Mouse (Mus musculus) stomach, postnatal 0 days (tissue): Measurements from ENCODE around the gene Ufm1. TPM values are rescaled to one million over a fixed set of nuclear protein-coding genes. Genes with fewer than 3 reads are reported as not detected.
A peak's percentile ranks its signal among the peaks of the same experiment; 100 is the strongest.

Experiments used
- ATAC-seq: fragments of 200-750 bp; cut with Nextera tagmentation; 2 replicates; pipeline ENCODE4 v1.8.0; 2017; ENCODE audit not compliant: low FRiP score, low TSS enrichment
- DNase-seq: peaks from one replicate; pipeline ENCODE4 v3.0.0-alpha.2; 2016; ENCODE audit warnings: low spot score
- H3K27ac ChIP-seq: fragments of 300-500 bp; sonication (generic); replicated peaks from 2 replicates; pipeline ENCODE4 v1.5.1; 2014; ENCODE audit warnings: mild to moderate bottlenecking, control low read depth
- H3K27me3 ChIP-seq: fragments of 300-500 bp; sonication (generic); 2 replicates; pipeline ENCODE4 v1.6.1; 2014; ENCODE audit warnings: low read length; ENCODE audit not compliant: control insufficient read depth, insufficient read depth
- H3K36me3 ChIP-seq: fragments of 300-500 bp; sonication (generic); 2 replicates; pipeline ENCODE4 v1.6.1; 2014; ENCODE audit warnings: low read length, mixed read lengths; ENCODE audit not compliant: control insufficient read depth, insufficient read depth
- H3K4me1 ChIP-seq: fragments of 300-500 bp; sonication (generic); replicated peaks from 2 replicates; pipeline ENCODE4 v1.6.1; 2014; ENCODE audit warnings: antibody characterized with exemption; ENCODE audit not compliant: control insufficient read depth, insufficient read depth
- H3K4me2 ChIP-seq: fragments of 300-500 bp; sonication (generic); replicated peaks from 2 replicates; pipeline ENCODE4 v1.6.1; 2014; ENCODE audit warnings: low read depth, mild to moderate bottlenecking, control low read depth, moderate library complexity
- H3K4me3 ChIP-seq: fragments of 300-500 bp; sonication (generic); 2 replicates; pipeline ENCODE4 v1.5.1; 2014; ENCODE audit warnings: low read depth, low read length, control low read depth
- H3K9ac ChIP-seq: fragments of 300-500 bp; sonication (generic); 2 replicates; pipeline ENCODE4 v1.6.1; 2014; ENCODE audit warnings: mild to moderate bottlenecking, low read length, control low read depth, mixed read lengths
- H3K9me3 ChIP-seq: fragments of 300-500 bp; sonication (generic); 2 replicates; pipeline ENCODE4 v1.6.1; 2016; ENCODE audit warnings: low read length; ENCODE audit not compliant: control insufficient read depth
- CTCF ChIP-seq: IDR thresholded peaks from 2 replicates; pipeline ENCODE4 v1.5.1; 2016; ENCODE audit warnings: antibody characterized with exemption, low read depth, mild to moderate bottlenecking, moderate library complexity
- EP300 ChIP-seq: optimal IDR thresholded peaks from 2 replicates; pipeline ENCODE3; 2016; ENCODE audit warnings: antibody characterized with exemption
- WGBS: fragments of 180-500 bp; shearing (Covaris S2); extraction: QIAGEN DNeasy Blood & Tissue Kit; methylation state at CpG from one replicate; pipeline ENCODE4 v1.1.7; 2014; 5-methylcytosine and 5-hydroxymethylcytosine counted together
- polyA plus RNA-seq: library from polyadenylated mRNA; unstranded; fragments of >200 nt; fragmentation: Nextera tagmentation; extraction: Ambion mirVana; gene quantifications from 2 replicates; pipeline ENCODE4 v1.2.1, GENCODE M21; 2015

The Ufm1 gene
- 150 and 163 TPM in 2 replicates for polyA plus RNA-seq

- H3K27me3 ChIP-seq, result no peaks in the 10 kb centered on the region
- peak within 1 kb of the TSS; percentile 94 for H3K9ac ChIP-seq
- peak; percentile 93 for DNase-seq
- peak; percentile 99 for ATAC-seq
- TF ChIP-seq EP300 (peak; percentile 98), CTCF (peak; percentile 23; the same call in 1 of the 2 replicates)
- peak within 1 kb of the TSS; percentile 77 for H3K27ac ChIP-seq
- peaks cover 9% of the 10 kb centered on the region for H3K36me3 ChIP-seq
- H3K4me1 ChIP-seq, result 0 out of 2 replicates have a peak, but pooled peaks cover 3% of the 10 kb centered on the region
- H3K4me3 ChIP-seq, result peak within 1 kb of the TSS; percentile 98
- peak within 1 kb of the TSS; percentile 63 for H3K4me2 ChIP-seq
- H3K9me3 ChIP-seq, result no peaks in the 10 kb centered on the region
- WGBS, result under 1% methylated on average over 58 of the region's 58 CpGs
Observed at GRCm38 (mm10) chr3:53863383-53864220, at the start of gene Ufm1. Gene Ufm1 (minus strand): TSS chr3:53863830.

- H3K4me2 ChIP-seq, result no peak overlapping the region
- H3K27ac ChIP-seq, result no peak overlapping the region
- no peaks in the 10 kb centered on the region for H3K36me3 ChIP-seq
- no peak overlapping the region for H3K4me3 ChIP-seq
- DNase-seq, result no peak
- no peaks in the 10 kb centered on the region for H3K9me3 ChIP-seq
- no peaks in the 10 kb centered on the region for H3K4me1 ChIP-seq
- no peak for ATAC-seq
- 72% methylated on average over 12 of the region's 12 CpGs for WGBS
- H3K27me3 ChIP-seq, result no peaks in the 10 kb centered on the region
- TF ChIP-seq EP300, result no peak
- no peak for TF ChIP-seq CTCF
- H3K9ac ChIP-seq, result no peak overlapping the region
Observed at GRCm38 (mm10) chr3:53890619-53891540, 27.2 kb upstream of the Ufm1 start.

- 0 out of 2 replicates have a peak, but pooled peaks cover 3% of the 10 kb centered on the region for H3K4me1 ChIP-seq
- no peak for ATAC-seq
- TF ChIP-seq EP300, result no peak
- no peak for TF ChIP-seq CTCF
- H3K4me3 ChIP-seq, result no peak overlapping the region
- H3K9me3 ChIP-seq, result no peaks in the 10 kb centered on the region
- H3K27me3 ChIP-seq, result no peaks in the 10 kb centered on the region
- WGBS, result 96% methylated on average over 1 of the region's 1 CpGs
- no peak for DNase-seq
- no peak overlapping the region for H3K9ac ChIP-seq
- H3K36me3 ChIP-seq, result no peaks in the 10 kb centered on the region
- H3K4me2 ChIP-seq, result no peak overlapping the region
- H3K27ac ChIP-seq, result no peak overlapping the region
Observed at GRCm38 (mm10) chr3:53871596-53871995, 8.0 kb upstream of the Ufm1 start.

- H3K4me3 ChIP-seq, result no peak overlapping the region
- WGBS, result 68% methylated on average over 6 of the region's 6 CpGs
- H3K9me3 ChIP-seq, result no peaks in the 10 kb centered on the region
- DNase-seq (no peak), ATAC-seq (no peak)
- no peaks in the 10 kb centered on the region for H3K27me3 ChIP-seq
- H3K4me2 ChIP-seq, result no peak overlapping the region
- 0 out of 2 replicates have a peak, but pooled peaks cover 3% of the 10 kb centered on the region for H3K4me1 ChIP-seq
- H3K9ac ChIP-seq, result no peak overlapping the region
- TF ChIP-seq EP300, result no peak
- TF ChIP-seq CTCF, result no peak
- no peaks in the 10 kb centered on the region for H3K36me3 ChIP-seq
- no peak overlapping the region for H3K27ac ChIP-seq
Observed at GRCm38 (mm10) chr3:53870482-53870881, 6.9 kb upstream of the Ufm1 start.

GRCm38 (mm10) chr3:53869263-53869662 is 5.6 kb upstream of the Ufm1 start:
- Histone ChIP-seq H3K4me1 (0 out of 2 replicates have a peak, but pooled peaks cover 3% of the 10 kb centered on the region), H3K27ac (0 out of 2 replicates have a peak overlapping the region, but pooled peaks have one; percentile 8), H3K9me3 (no peaks in the 10 kb centered on the region), H3K4me3 (no peak overlapping the region), H3K36me3 (no peaks in the 10 kb centered on the region), H3K27me3 (no peaks in the 10 kb centered on the region), H3K4me2 (no peak overlapping the region), H3K9ac (no peak overlapping the region)
- 3% methylated on average over 1 of the region's 1 CpGs for WGBS
- no peak for TF ChIP-seq CTCF
- TF ChIP-seq EP300, result no peak
- DNase-seq (no peak), ATAC-seq (no peak)
